20 mouse cellular contexts compared by ENCODE assay signal in the genomic region with DNA sequence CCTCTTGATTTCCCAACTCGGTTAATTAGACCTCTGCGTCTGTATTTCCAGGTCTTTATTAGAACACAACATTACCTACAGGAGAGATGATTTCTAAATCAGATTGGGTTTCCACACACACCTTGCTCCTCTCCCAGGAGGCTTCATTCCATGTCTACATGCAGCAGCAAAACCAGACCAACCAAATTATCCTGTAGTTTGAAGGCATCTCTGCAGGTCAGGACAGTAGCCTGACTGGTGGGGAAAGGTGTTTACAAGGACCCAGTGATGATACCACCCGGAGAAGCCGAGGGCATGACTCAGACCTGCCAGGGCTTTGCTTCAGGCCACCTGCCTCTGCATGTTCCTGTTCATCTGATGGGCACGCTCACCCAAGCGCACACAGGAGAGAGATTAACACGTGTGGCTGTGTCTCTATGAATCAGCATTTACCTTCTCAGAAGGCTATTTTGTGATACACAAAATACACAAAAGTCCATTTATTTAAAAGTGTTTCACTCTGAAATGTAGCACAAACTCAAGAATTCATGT.
DNase-seq lines count a peak whose midpoint lies in the region; ATAC-seq and TF ChIP-seq lines count a peak whose summit lies in the region.
"Had no signal": no experiment of that assay in that cellular context is flagged by ENCODE, and none has a peak within 500 bp of the region (broad histone marks: within the 10 kb centered on the region; RNA-seq: fewer than 3 reads in every experiment).

No protein-coding gene starts in this region.

- DNase-seq in embryonic facial prominence, embryonic 14.5 days (ENCODE audit: low spot score): peak; percentile 38
- no peak for DNase-seq in embryonic facial prominence, embryonic 10.5 days (ENCODE audit: low spot score)
- DNase-seq in CH12.LX (ENCODE audit: extremely low read depth): peak; percentile 70
- peak; percentile 12 for DNase-seq in cerebellum, adult 9-10 months
- no peak for DNase-seq in layer of hippocampus, adult 9-11 months
- DNase-seq in ovary, postnatal 36 days (ENCODE audit: low spot score): no peak
- no peak for DNase-seq in heart, postnatal 14 days
- DNase-seq: B cell, adult 2 months; gastrocnemius, adult 2 months; heart, adult 2 months; kidney, adult 9 months; kidney, postnatal 4 days; lung, adult 2 months; lung, postnatal 4 days; right cerebral cortex, postnatal 25 days had no signal

- H3K4me1 ChIP-seq in embryonic facial prominence, embryonic 14.5 days (ENCODE audit: control insufficient read depth, insufficient read depth, low read length): peaks cover 13% of the 10 kb centered on the region
- peaks cover 18% of the 10 kb centered on the region for H3K4me1 ChIP-seq in embryonic facial prominence, embryonic 10.5 days
- peaks cover 21 to 50% of the 10 kb centered on the region in 2 experiments for H3K4me1 ChIP-seq in CH12.LX (ENCODE audit: control insufficient read depth in 1 of 2, insufficient read depth in 2 of 2)
- H3K4me1 ChIP-seq in forebrain, embryonic 13.5 days: peaks cover 56% of the 10 kb centered on the region

- no peaks in the 10 kb centered on the region for H3K36me3 ChIP-seq in embryonic facial prominence, embryonic 14.5 days (ENCODE audit: control insufficient read depth, insufficient read depth, low read length)
- H3K36me3 ChIP-seq in embryonic facial prominence, embryonic 10.5 days (replicated peaks): no peaks in the 10 kb centered on the region
- H3K36me3 ChIP-seq in CH12.LX (replicated peaks in 1 of 2; ENCODE audit: control insufficient read depth in 1 of 2, insufficient read depth in 1 of 2, low read length in 1 of 2): no peaks in the 10 kb centered on the region
- no peaks in the 10 kb centered on the region for H3K36me3 ChIP-seq in forebrain, embryonic 13.5 days (ENCODE audit: poor library complexity, severe bottlenecking)
- H3K36me3 ChIP-seq: embryonic facial prominence, embryonic 15.5 days; heart, embryonic 15.5 days; midbrain, embryonic 10.5 days had no signal

- H3K79me2 ChIP-seq in CH12.LX (replicated peaks; ENCODE audit: control insufficient read depth, extremely low read depth, insufficient read depth, poor library complexity, severe bottlenecking): no peaks in the 10 kb centered on the region

- WGBS in embryonic facial prominence, embryonic 14.5 days: 72% methylated on average over 7 of the region's 7 CpGs
- 88% methylated on average over 7 of the region's 7 CpGs for WGBS in embryonic facial prominence, embryonic 10.5 days
- 53% methylated on average over 7 of the region's 7 CpGs for WGBS in forebrain, embryonic 13.5 days

- H3K9me3 ChIP-seq in embryonic facial prominence, embryonic 14.5 days (ENCODE audit: control insufficient read depth, low read length): no peaks in the 10 kb centered on the region
- H3K9me3 ChIP-seq in embryonic facial prominence, embryonic 10.5 days: no peaks in the 10 kb centered on the region
- no peaks in the 10 kb centered on the region for H3K9me3 ChIP-seq in CH12.LX (replicated peaks; ENCODE audit: low read length)
- H3K9me3 ChIP-seq in forebrain, embryonic 13.5 days (replicated peaks): no peaks in the 10 kb centered on the region
- H3K9me3 ChIP-seq: embryonic facial prominence, embryonic 15.5 days; heart, embryonic 15.5 days; midbrain, embryonic 10.5 days had no signal

- no peaks in the 10 kb centered on the region for H3K27me3 ChIP-seq in embryonic facial prominence, embryonic 14.5 days (replicated peaks; ENCODE audit: control insufficient read depth, insufficient read depth, low read length)
- H3K27me3 ChIP-seq in embryonic facial prominence, embryonic 10.5 days (replicated peaks; ENCODE audit: low read depth, poor library complexity, severe bottlenecking): no peaks in the 10 kb centered on the region
- no peaks in the 10 kb centered on the region for H3K27me3 ChIP-seq in CH12.LX (replicated peaks)
- H3K27me3 ChIP-seq in forebrain, embryonic 13.5 days: no peaks in the 10 kb centered on the region
- H3K27me3 ChIP-seq: embryonic facial prominence, embryonic 15.5 days; heart, embryonic 15.5 days had no signal

- TF ChIP-seq RAD21 in CH12.LX (IDR thresholded peaks at IDR 0.05; ENCODE audit: low read depth, low read length): no peak

- dilution Hi-C loops in CH12.LX (cut with MboI; ENCODE audit: extremely low pct_ligation_motif_present, extremely low pct_unique_long_range_greater_than_20kb, low sequenced_read_pairs): no loop called here

- in situ Hi-C loops in CH12.LX (cut with MboI; ENCODE audit: low pct_ligation_motif_present, low pct_unique_long_range_greater_than_20kb, low sequenced_read_pairs): loop anchor here (25.0 kb wide), 1 partner anchor 131 kb away; no protein-coding TSS in a partner anchor

- no peak overlapping the region for H3K9ac ChIP-seq in embryonic facial prominence, embryonic 14.5 days (ENCODE audit: low read depth, low read length)
- peak overlapping the region; percentile 11; the same call in 1 of the 2 replicates for H3K9ac ChIP-seq in CH12.LX (ENCODE audit: insufficient read depth, low read depth)
- no peak overlapping the region for H3K9ac ChIP-seq in forebrain, embryonic 13.5 days
- H3K9ac ChIP-seq: embryonic facial prominence, embryonic 15.5 days; heart, embryonic 15.5 days had no signal

- ATAC-seq in embryonic facial prominence, embryonic 14.5 days (ENCODE audit: low read depth): 0 out of 2 replicates have a peak, but pooled peaks have one; percentile 55
- no peak for ATAC-seq in forebrain, embryonic 13.5 days

- no peak overlapping the region for H3K27ac ChIP-seq in embryonic facial prominence, embryonic 14.5 days (replicated peaks; ENCODE audit: low read depth, low read length)
- no peak overlapping the region for H3K27ac ChIP-seq in embryonic facial prominence, embryonic 10.5 days (replicated peaks)
- peak overlapping the region; percentile 82 for H3K27ac ChIP-seq in CH12.LX (ENCODE audit: insufficient read depth, low read depth)
- peak overlapping the region; percentile 86 for H3K27ac ChIP-seq in forebrain, embryonic 13.5 days
- H3K27ac ChIP-seq: gastrocnemius, adult 2 months; heart, adult 2 months; heart, embryonic 15.5 days; midbrain, embryonic 10.5 days had no signal

- no peak for TF ChIP-seq CTCF in CH12.LX (conservative IDR thresholded peaks at IDR 0.05 in 1 of 2, IDR thresholded peaks at IDR 0.05 in 1 of 2; ENCODE audit: low read depth in 2 of 2, low read length in 2 of 2)

- TF ChIP-seq POLR2A in CH12.LX (IDR thresholded peaks at IDR 0.05; ENCODE audit: low read depth, low read length): no peak

- intact Hi-C loops in heart, postnatal 14 days (cut with DNase I): no loop called here

- H3K4me3 ChIP-seq in embryonic facial prominence, embryonic 14.5 days (ENCODE audit: low read depth, low read length): no peak overlapping the region
- H3K4me3 ChIP-seq in embryonic facial prominence, embryonic 10.5 days: no peak overlapping the region
- no peak overlapping the region for H3K4me3 ChIP-seq in CH12.LX (replicated peaks in 1 of 3; ENCODE audit: low read depth in 2 of 3, low read length in 2 of 3, poor library complexity in 1 of 3)
- no peak overlapping the region for H3K4me3 ChIP-seq in forebrain, embryonic 13.5 days
- H3K4me3 ChIP-seq: embryonic facial prominence, embryonic 15.5 days; gastrocnemius, adult 2 months; heart, adult 2 months; heart, embryonic 15.5 days; midbrain, embryonic 10.5 days had no signal

- no peak overlapping the region for H3K4me2 ChIP-seq in embryonic facial prominence, embryonic 14.5 days (ENCODE audit: low read depth, low read length)
- no peak overlapping the region; the same call in 1 of the 2 replicates for H3K4me2 ChIP-seq in CH12.LX (ENCODE audit: insufficient read depth, low read depth, poor library complexity, severe bottlenecking)
- peak overlapping the region; percentile 51 for H3K4me2 ChIP-seq in forebrain, embryonic 13.5 days
- H3K4me2 ChIP-seq: embryonic facial prominence, embryonic 15.5 days; heart, embryonic 15.5 days; liver, embryonic 11.5 days had no signal

- TF ChIP-seq EP300 in CH12.LX (IDR thresholded peaks at IDR 0.05; ENCODE audit: low read length): no peak; the same call in 1 of the 2 replicates

TF ChIP-seq in CH12.LX, 34 proteins besides CTCF, POLR2A, EP300 and RAD21:
- TF ChIP-seq MYC (IDR thresholded peaks at IDR 0.05; ENCODE audit: low read depth, low read length): peak; percentile 59; the same call in 1 of the 2 replicates
- no peak for TF ChIP-seq JUND (conservative IDR thresholded peaks at IDR 0.05; ENCODE audit: low read depth, low read length)
- no peak for TF ChIP-seq PAX5 (IDR thresholded peaks at IDR 0.05; ENCODE audit: low read length)
- no peak for TF ChIP-seq ZMIZ1 (IDR thresholded peaks at IDR 0.05; ENCODE audit: low read depth, low read length)
- 0 out of 2 replicates have a peak, but pooled peaks have one; percentile 34 for TF ChIP-seq MAFK (IDR thresholded peaks at IDR 0.05; ENCODE audit: insufficient replicate concordance, low read length)
- no peak for TF ChIP-seq MEF2A (IDR thresholded peaks at IDR 0.05; ENCODE audit: borderline replicate concordance, low read depth, low read length)
- peak; percentile 95 for TF ChIP-seq BHLHE40 (IDR thresholded peaks at IDR 0.05; ENCODE audit: low read depth, low read length)
- TF ChIP-seq USF2 (conservative IDR thresholded peaks at IDR 0.05; ENCODE audit: low read depth, low read length): no peak
- no peak for TF ChIP-seq UBTF (IDR thresholded peaks at IDR 0.05; ENCODE audit: low read depth, low read length)
- peak; percentile 21; the same call in 1 of the 2 replicates for TF ChIP-seq IRF4 (IDR thresholded peaks at IDR 0.05; ENCODE audit: low read depth, low read length)
- TF ChIP-seq ETS1 (conservative IDR thresholded peaks at IDR 0.05; ENCODE audit: low read depth, low read length): peak; percentile 86
- TF ChIP-seq TCF12 (IDR thresholded peaks at IDR 0.05; ENCODE audit: low read depth, low read length): peak; percentile 72; the same call in 1 of the 2 replicates
- no peak for TF ChIP-seq KAT2A (IDR thresholded peaks at IDR 0.05; ENCODE audit: insufficient replicate concordance, low read length)
- TF ChIP-seq SMC3 (IDR thresholded peaks at IDR 0.05; ENCODE audit: low read depth, low read length): no peak
- TF ChIP-seq CHD1 (IDR thresholded peaks at IDR 0.05; ENCODE audit: low read depth, low read length): no peak
- TF ChIP-seq MXI1 (IDR thresholded peaks at IDR 0.05; ENCODE audit: low read depth, low read length): peak; percentile 67; the same call in 1 of the 2 replicates
- 0 out of 2 replicates have a peak, but pooled peaks have one; percentile 12 for TF ChIP-seq NRF1 (IDR thresholded peaks at IDR 0.05; ENCODE audit: low read depth, low read length)
- TF ChIP-seq MAX (IDR thresholded peaks at IDR 0.05; ENCODE audit: low read length): peak; percentile 73; the same call in 1 of the 2 replicates

Comparison
In these comparisons a context has a peak if more than half of its experiments do, and no peak if none do; other contexts are left out.
1. DNase-seq: peak in embryonic facial prominence, embryonic 14.5 days (single experiment), CH12.LX (single experiment) and cerebellum, adult 9-10 months (single experiment); none in embryonic facial prominence, embryonic 10.5 days (single experiment), layer of hippocampus, adult 9-11 months (single experiment), ovary, postnatal 36 days (single experiment) and heart, postnatal 14 days (0 of 2).
2. H3K27ac ChIP-seq: peak in CH12.LX (single experiment) and forebrain, embryonic 13.5 days (single experiment); none in embryonic facial prominence, embryonic 14.5 days (single experiment) and embryonic facial prominence, embryonic 10.5 days (single experiment).